Mouse (Mus musculus): ENCODE measurements around the gene Depdc5.
A peak's percentile ranks its signal among the peaks of the same experiment; 100 is the strongest.
"Not testable (repeated sequence)": the region's sequence is repeated elsewhere in the genome, so short reads cannot be mapped to it uniquely, and the experiment has no call there.

Depdc5 gene

GRCm38 (mm10) chr5:32863253-32864228 lies at the start of gene Depdc5:
Gene Depdc5 (plus strand): TSS chr5:32863701.
- peak; percentile 76 for DNase-seq (ENCODE audit: low spot score)

- no peak for DNase-seq (ENCODE audit: low spot score)
Measured at GRCm38 (mm10) chr5:32815396-32815795, 48.1 kb upstream of the Depdc5 start.

GRCm38 (mm10) chr5:32820471-32820870 lies 43.0 kb upstream of the Depdc5 start:
- DNase-seq (ENCODE audit: low spot score): no peak

- no peak for DNase-seq (ENCODE audit: low spot score)
Measured at GRCm38 (mm10) chr5:32827009-32827408, 36.5 kb upstream of the Depdc5 start, which contains the start of gene Gm20671. Gene Gm20671 (minus strand): TSS chr5:32827109.

GRCm38 (mm10) chr5:32828766-32829165 lies 34.7 kb upstream of the Depdc5 start:
- DNase-seq (ENCODE audit: low spot score): not testable (repeated sequence)

- no peak for DNase-seq (ENCODE audit: low spot score)
Measured at GRCm38 (mm10) chr5:32830054-32830453, 33.4 kb upstream of the Depdc5 start.

- DNase-seq (ENCODE audit: low spot score): no peak
Measured at GRCm38 (mm10) chr5:32834497-32834896, 29.0 kb upstream of the Depdc5 start.

- no peak for DNase-seq (ENCODE audit: low spot score)
Measured at GRCm38 (mm10) chr5:32836976-32837375, 26.5 kb upstream of the Depdc5 start.

- no peak for DNase-seq (ENCODE audit: low spot score)
Measured at GRCm38 (mm10) chr5:32840029-32840428, 23.5 kb upstream of the Depdc5 start.

GRCm38 (mm10) chr5:32849178-32849577 lies 14.3 kb upstream of the Depdc5 start:
- no peak for DNase-seq (ENCODE audit: low spot score)

GRCm38 (mm10) chr5:32849580-32849979 lies 13.9 kb upstream of the Depdc5 start:
- not testable (repeated sequence) for DNase-seq (ENCODE audit: low spot score)

- DNase-seq (ENCODE audit: low spot score): no peak
Measured at GRCm38 (mm10) chr5:32852026-32852425, 11.5 kb upstream of the Depdc5 start.

- DNase-seq (ENCODE audit: low spot score): peak; percentile 99
Measured at GRCm38 (mm10) chr5:32853731-32854507, 9.6 kb upstream of the Depdc5 start, which contains the start of gene Prr14l. Gene Prr14l (minus strand): TSS chr5:32854256.

GRCm38 (mm10) chr5:32854818-32855217 lies 8.7 kb upstream of the Depdc5 start:
- DNase-seq (ENCODE audit: low spot score): no peak

GRCm38 (mm10) chr5:32855274-32855673 lies 8.2 kb upstream of the Depdc5 start:
- DNase-seq (ENCODE audit: low spot score): not testable (repeated sequence)

GRCm38 (mm10) chr5:32857781-32858220 lies 5.7 kb upstream of the Depdc5 start:
- no peak for DNase-seq (ENCODE audit: low spot score)

- DNase-seq (ENCODE audit: low spot score): no peak
Measured at GRCm38 (mm10) chr5:32861082-32861481, 2.4 kb upstream of the Depdc5 start.

- DNase-seq (ENCODE audit: low spot score): no peak
Measured at GRCm38 (mm10) chr5:32862469-32863132, 900 bp upstream of the Depdc5 start.

GRCm38 (mm10) chr5:32869389-32870024 lies 6.0 kb downstream of the Depdc5 start:
- DNase-seq (ENCODE audit: low spot score): no peak

- no peak for DNase-seq (ENCODE audit: low spot score)
Measured at GRCm38 (mm10) chr5:32872346-32872745, 8.8 kb downstream of the Depdc5 start.

- no peak for DNase-seq (ENCODE audit: low spot score)
Measured at GRCm38 (mm10) chr5:32886739-32887138, 23.2 kb downstream of the Depdc5 start.

All from ovary, postnatal 10 days (tissue).